Comparison of ENCODE assay signal across 20 mouse cellular contexts in the genomic region with DNA sequence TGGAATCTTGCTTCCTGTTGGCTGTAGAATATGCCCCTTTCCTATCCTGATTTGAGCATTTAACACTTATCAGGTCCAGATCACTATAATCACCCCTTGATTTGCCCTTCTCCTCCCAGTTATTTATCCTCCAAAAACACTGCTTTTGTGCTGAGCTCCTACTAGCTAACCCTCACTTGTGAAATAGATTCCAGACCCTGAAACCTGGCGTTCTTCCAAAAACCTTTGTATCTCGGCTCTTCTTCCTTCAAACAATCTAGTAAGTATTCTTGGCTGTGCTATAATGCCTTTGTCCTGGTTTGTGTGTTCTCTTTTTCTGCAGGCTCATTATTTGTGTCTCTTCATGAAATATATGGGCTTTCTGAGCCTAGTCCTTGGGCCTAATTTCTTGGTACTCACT.
DNase-seq lines count a peak whose midpoint lies in the region; ATAC-seq and TF ChIP-seq lines count a peak whose summit lies in the region.
"Had no signal": no experiment of that assay in that cellular context is flagged by ENCODE, and none has a peak within 500 bp of the region (broad histone marks: within the 10 kb centered on the region; RNA-seq: fewer than 3 reads in every experiment).

No protein-coding gene starts in this region.

- no peak for ATAC-seq in forebrain, embryonic 15.5 days (replicated peaks)
- no peak for ATAC-seq in forebrain, embryonic 16.5 days
- no peak for ATAC-seq in limb, embryonic 14.5 days (ENCODE audit: low FRiP score, low read depth)
- ATAC-seq in kidney, embryonic 16.5 days (ENCODE audit: low FRiP score, low TSS enrichment): no peak

- H3K4me3 ChIP-seq in forebrain, embryonic 15.5 days: no peak overlapping the region
- H3K4me3 ChIP-seq in forebrain, embryonic 16.5 days (replicated peaks; ENCODE audit: low read length): no peak overlapping the region
- no peak overlapping the region for H3K4me3 ChIP-seq in limb, embryonic 14.5 days (replicated peaks; ENCODE audit: low read length)
- H3K4me3 ChIP-seq in limb, embryonic 10.5 days: no peak overlapping the region
- no peak overlapping the region for H3K4me3 ChIP-seq in kidney, embryonic 16.5 days (ENCODE audit: low read length)
- H3K4me3 ChIP-seq: gastrocnemius, adult 2 months; heart, embryonic 10.5 days; left cerebral cortex, adult 2 months had no signal

- no peak for TF ChIP-seq POLR2A in limb, embryonic 14.5 days (IDR thresholded peaks at IDR 0.05; ENCODE audit: borderline replicate concordance, extremely low read depth, insufficient read depth, insufficient read length)

- no peaks in the 10 kb centered on the region for H3K36me3 ChIP-seq in forebrain, embryonic 15.5 days
- H3K36me3 ChIP-seq in forebrain, embryonic 16.5 days (ENCODE audit: control insufficient read depth, insufficient read depth): no peaks in the 10 kb centered on the region
- H3K36me3 ChIP-seq in limb, embryonic 14.5 days (ENCODE audit: control insufficient read depth, insufficient read depth, low read length): no peaks in the 10 kb centered on the region
- no peaks in the 10 kb centered on the region for H3K36me3 ChIP-seq in limb, embryonic 10.5 days
- H3K36me3 ChIP-seq in kidney, embryonic 16.5 days (ENCODE audit: insufficient read depth, low read length): no peaks in the 10 kb centered on the region
- H3K36me3 ChIP-seq: heart, embryonic 10.5 days had no signal

- no peak overlapping the region for H3K4me2 ChIP-seq in forebrain, embryonic 15.5 days (replicated peaks)
- H3K4me2 ChIP-seq in forebrain, embryonic 16.5 days (ENCODE audit: low read length): no peak overlapping the region
- no peak overlapping the region for H3K4me2 ChIP-seq in limb, embryonic 14.5 days (replicated peaks; ENCODE audit: low read depth, low read length, severe bottlenecking)
- no peak overlapping the region for H3K4me2 ChIP-seq in kidney, embryonic 16.5 days (replicated peaks; ENCODE audit: low read depth, low read length)
- H3K4me2 ChIP-seq: liver, embryonic 11.5 days had no signal

- no peaks in the 10 kb centered on the region for H3K9me3 ChIP-seq in forebrain, embryonic 15.5 days
- no peaks in the 10 kb centered on the region for H3K9me3 ChIP-seq in forebrain, embryonic 16.5 days (ENCODE audit: control insufficient read depth, low read length)
- no peaks in the 10 kb centered on the region for H3K9me3 ChIP-seq in limb, embryonic 14.5 days (ENCODE audit: control insufficient read depth, low read length)
- no peaks in the 10 kb centered on the region for H3K9me3 ChIP-seq in limb, embryonic 10.5 days (replicated peaks)
- no peaks in the 10 kb centered on the region for H3K9me3 ChIP-seq in kidney, embryonic 16.5 days (ENCODE audit: low read length)
- H3K9me3 ChIP-seq: heart, embryonic 10.5 days had no signal

- peak; percentile 63 for DNase-seq in limb, embryonic 14.5 days (ENCODE audit: low spot score)
- DNase-seq in limb, embryonic 10.5 days (ENCODE audit: low spot score): no peak
- DNase-seq in MN1 (ENCODE audit: low spot score): peak; percentile 11
- peak; percentile 49 for DNase-seq in brain, adult 2 months (ENCODE audit: low read depth, low spot score)
- DNase-seq in thymus, postnatal 14 days: no peak
- DNase-seq: adrenal gland, adult 2 months; B cell, adult 2 months; gastrocnemius, adult 2 months; kidney, adult 2 months; kidney, postnatal 25 days; left cerebral cortex, postnatal 4 days; lung, adult 18-20 months; thymus, postnatal 4 days had no signal

- peaks cover 20% of the 10 kb centered on the region for H3K4me1 ChIP-seq in forebrain, embryonic 15.5 days
- H3K4me1 ChIP-seq in forebrain, embryonic 16.5 days (replicated peaks; ENCODE audit: control insufficient read depth, insufficient read depth, low read length): peaks cover 7% of the 10 kb centered on the region; the same call in 1 of the 2 replicates
- no peaks in the 10 kb centered on the region for H3K4me1 ChIP-seq in limb, embryonic 14.5 days (ENCODE audit: control insufficient read depth, insufficient read depth, low read length)
- no peaks in the 10 kb centered on the region for H3K4me1 ChIP-seq in limb, embryonic 10.5 days
- no peaks in the 10 kb centered on the region for H3K4me1 ChIP-seq in kidney, embryonic 16.5 days (ENCODE audit: insufficient read depth, low read length)
- H3K4me1 ChIP-seq: heart, embryonic 10.5 days had no signal

- no peaks in the 10 kb centered on the region for H3K27me3 ChIP-seq in forebrain, embryonic 15.5 days
- H3K27me3 ChIP-seq in forebrain, embryonic 16.5 days (replicated peaks; ENCODE audit: control insufficient read depth, insufficient read depth, low read length): no peaks in the 10 kb centered on the region
- H3K27me3 ChIP-seq in limb, embryonic 14.5 days (ENCODE audit: control insufficient read depth, insufficient read depth, low read length): no peaks in the 10 kb centered on the region
- H3K27me3 ChIP-seq in limb, embryonic 10.5 days (ENCODE audit: low read depth, poor library complexity, severe bottlenecking): no peaks in the 10 kb centered on the region
- no peaks in the 10 kb centered on the region for H3K27me3 ChIP-seq in kidney, embryonic 16.5 days (ENCODE audit: insufficient read depth, low read length)

- no peak overlapping the region for H3K9ac ChIP-seq in forebrain, embryonic 15.5 days (replicated peaks)
- no peak overlapping the region for H3K9ac ChIP-seq in forebrain, embryonic 16.5 days (replicated peaks; ENCODE audit: low read depth, low read length)
- no peak overlapping the region for H3K9ac ChIP-seq in limb, embryonic 14.5 days (ENCODE audit: low read depth, low read length, severe bottlenecking)
- H3K9ac ChIP-seq in kidney, embryonic 16.5 days (replicated peaks; ENCODE audit: low read length): no peak overlapping the region

- 0 out of 2 replicates have a peak overlapping the region, but pooled peaks have one; percentile 21 for H3K27ac ChIP-seq in forebrain, embryonic 15.5 days (replicated peaks)
- no peak overlapping the region for H3K27ac ChIP-seq in forebrain, embryonic 16.5 days (ENCODE audit: low read length)
- no peak overlapping the region for H3K27ac ChIP-seq in limb, embryonic 14.5 days (replicated peaks; ENCODE audit: low read depth, low read length)
- no peak overlapping the region for H3K27ac ChIP-seq in limb, embryonic 10.5 days
- H3K27ac ChIP-seq in kidney, embryonic 16.5 days (ENCODE audit: low read length): no peak overlapping the region
- H3K27ac ChIP-seq: gastrocnemius, adult 2 months; heart, embryonic 10.5 days; left cerebral cortex, adult 2 months; macrophage had no signal

- 36% methylated on average over 2 of the region's 2 CpGs for WGBS in forebrain, embryonic 15.5 days
- WGBS in forebrain, embryonic 16.5 days: 32% methylated on average over 2 of the region's 2 CpGs
- WGBS in limb, embryonic 14.5 days: 58% methylated on average over 2 of the region's 2 CpGs
- 89% methylated on average over 2 of the region's 2 CpGs for WGBS in limb, embryonic 10.5 days
- WGBS in kidney, embryonic 16.5 days: 67% methylated on average over 2 of the region's 2 CpGs

Comparison
In these comparisons a context has a peak if more than half of its experiments do, and no peak if none do; other contexts are left out.
1. DNase-seq: peak in limb, embryonic 14.5 days (single experiment), MN1 (single experiment) and brain, adult 2 months (single experiment); none in limb, embryonic 10.5 days (single experiment) and thymus, postnatal 14 days (single experiment).